Mouse (Mus musculus) c-Kit-positive CD71-positive TER-119-positive erythroid progenitor cells, embryonic 14.5 days (primary cell): ENCODE measurements at regions not wholly inside any gene's neighbourhood (a gene's known extent, or its start where the extent isn't known, plus 50 kb on each side); places are given as distances from the start of the nearest gene placed in this dataset.

Source experiments
- DNase-seq: peaks from one replicate; pipeline ENCODE4 v3.0.0-alpha.2; 2013; ENCODE audit warnings: low spot score

GRCm38 (mm10) chr4:137101169-137101568, 52.6 kb upstream of the Zbtb40 start:
- DNase-seq = no peak

GRCm38 (mm10) chr4:137100756-137101155, 52.2 kb upstream of the Zbtb40 start:
- no peak for DNase-seq
